ENCODE assay signal across 16 mouse cellular contexts in genomic region chr19:24718021-24718420, GRCm38 (mm10).
"Had no signal": no experiment of that assay in that cellular context is flagged by ENCODE, and none has a peak within 500 bp of the region (broad histone marks: within the 10 kb centered on the region; RNA-seq: fewer than 3 reads in every experiment).

No protein-coding gene starts in this region.

- H3K27ac ChIP-seq: midbrain, embryonic 10.5 days; midbrain, embryonic 12.5 days; neural tube, embryonic 13.5 days; neural tube, embryonic 15.5 days; stomach, embryonic 15.5 days; stomach, postnatal 0 days had no signal

- H3K4me3 ChIP-seq: midbrain, embryonic 10.5 days; midbrain, embryonic 12.5 days; myocyte; neural tube, embryonic 13.5 days; neural tube, embryonic 15.5 days; stomach, embryonic 15.5 days had no signal

- H3K36me3 ChIP-seq: midbrain, embryonic 10.5 days; midbrain, embryonic 12.5 days; neural tube, embryonic 13.5 days; neural tube, embryonic 15.5 days; stomach, embryonic 15.5 days had no signal

- H3K27me3 ChIP-seq: midbrain, embryonic 12.5 days; neural tube, embryonic 13.5 days; neural tube, embryonic 15.5 days; stomach, embryonic 15.5 days had no signal

- H3K9me3 ChIP-seq: midbrain, embryonic 10.5 days; midbrain, embryonic 12.5 days; neural tube, embryonic 15.5 days; stomach, embryonic 15.5 days had no signal

- DNase-seq: liver, postnatal 0 days; lung, embryonic 14.5 days; lung, postnatal 10 days; lung, postnatal 4 days; midbrain, embryonic 14.5 days; right cerebral cortex, postnatal 14 days; thymus, adult 18-20 months; thymus, postnatal 14 days; thymus, postnatal 36 days had no signal

- H3K4me1 ChIP-seq: midbrain, embryonic 10.5 days; midbrain, embryonic 12.5 days; neural tube, embryonic 13.5 days; neural tube, embryonic 15.5 days; stomach, embryonic 15.5 days had no signal
